Mouse (Mus musculus) kidney, postnatal 4 days (tissue): Measurements from ENCODE around the gene Anp32e.
"Not testable (repeated sequence)": the region's sequence is repeated elsewhere in the genome, so short reads cannot be mapped to it uniquely, and the experiment has no call there.

Source experiments
- DNase-seq, 2 experiments: peaks; one replicate each; pipeline ENCODE4 v3.0.0; 2021; ENCODE audit warnings: mixed read lengths in 2 of 2

Anp32e gene

DNA sequence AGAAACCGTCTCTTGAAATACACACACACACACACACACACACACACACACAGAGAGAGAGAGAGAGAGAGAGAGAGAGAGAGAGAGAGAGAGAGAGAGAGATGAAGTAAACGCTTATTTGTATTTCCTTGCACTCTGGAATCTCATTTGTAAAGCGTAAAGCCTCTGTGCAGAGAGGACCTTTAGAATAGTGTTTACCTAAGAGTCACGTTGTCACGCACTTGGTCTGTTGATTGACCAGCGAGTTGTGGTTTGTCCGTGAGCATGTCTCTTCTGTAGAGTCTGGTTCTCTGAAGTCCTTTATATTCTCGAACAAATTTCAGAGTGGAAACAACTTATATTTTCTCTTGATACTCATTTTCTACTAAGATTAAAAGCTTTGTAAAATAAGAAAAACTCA, 15.7 kb downstream of the Anp32e start:
- no peak for DNase-seq

DNA sequence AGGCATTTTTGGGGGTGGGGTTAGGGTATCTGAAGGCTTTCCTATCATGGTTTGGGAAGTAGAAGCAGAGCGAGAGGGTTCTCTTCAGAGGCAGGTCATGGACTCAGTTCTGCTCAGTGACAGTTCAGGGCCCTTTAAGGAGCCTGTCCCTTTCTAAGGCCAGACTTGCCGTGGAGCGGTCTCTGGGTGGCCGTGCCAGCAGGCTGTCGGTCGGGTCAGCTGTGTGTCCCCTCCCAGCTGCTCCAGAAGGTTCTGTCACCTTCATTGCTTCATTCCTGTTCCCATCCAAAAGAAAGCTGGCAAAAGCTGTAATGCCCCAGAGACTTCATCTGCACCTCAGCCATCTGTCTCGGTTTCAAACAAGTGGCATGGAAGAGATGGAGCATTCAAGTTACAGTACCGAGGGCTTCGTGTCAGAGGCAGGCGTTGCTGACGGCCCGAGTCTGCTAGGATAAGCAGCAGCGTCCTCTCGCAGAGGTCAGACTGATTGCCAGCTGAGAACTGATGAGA, 16.7 kb downstream of the Anp32e start:
- DNase-seq = no peak

DNA sequence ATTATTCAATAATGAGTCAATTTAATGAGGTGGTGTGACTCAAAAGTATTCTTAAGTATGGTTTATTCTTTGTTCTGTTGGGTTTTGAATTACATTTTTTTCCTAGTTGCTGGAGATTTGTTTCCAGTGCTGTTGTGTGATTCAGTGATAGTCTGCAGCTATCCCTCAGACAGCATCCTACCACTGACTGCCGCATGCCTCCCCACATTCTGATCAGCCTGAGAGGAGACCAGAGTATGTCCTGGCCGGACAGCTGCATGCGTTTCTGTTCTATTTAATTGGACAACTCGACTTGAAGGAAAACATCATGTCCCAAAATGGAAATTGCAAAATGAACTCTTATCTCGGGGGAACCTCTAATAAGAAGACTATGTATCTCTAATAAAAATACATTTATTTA, 19.3 kb downstream of the Anp32e start:
- no peak for DNase-seq

DNA sequence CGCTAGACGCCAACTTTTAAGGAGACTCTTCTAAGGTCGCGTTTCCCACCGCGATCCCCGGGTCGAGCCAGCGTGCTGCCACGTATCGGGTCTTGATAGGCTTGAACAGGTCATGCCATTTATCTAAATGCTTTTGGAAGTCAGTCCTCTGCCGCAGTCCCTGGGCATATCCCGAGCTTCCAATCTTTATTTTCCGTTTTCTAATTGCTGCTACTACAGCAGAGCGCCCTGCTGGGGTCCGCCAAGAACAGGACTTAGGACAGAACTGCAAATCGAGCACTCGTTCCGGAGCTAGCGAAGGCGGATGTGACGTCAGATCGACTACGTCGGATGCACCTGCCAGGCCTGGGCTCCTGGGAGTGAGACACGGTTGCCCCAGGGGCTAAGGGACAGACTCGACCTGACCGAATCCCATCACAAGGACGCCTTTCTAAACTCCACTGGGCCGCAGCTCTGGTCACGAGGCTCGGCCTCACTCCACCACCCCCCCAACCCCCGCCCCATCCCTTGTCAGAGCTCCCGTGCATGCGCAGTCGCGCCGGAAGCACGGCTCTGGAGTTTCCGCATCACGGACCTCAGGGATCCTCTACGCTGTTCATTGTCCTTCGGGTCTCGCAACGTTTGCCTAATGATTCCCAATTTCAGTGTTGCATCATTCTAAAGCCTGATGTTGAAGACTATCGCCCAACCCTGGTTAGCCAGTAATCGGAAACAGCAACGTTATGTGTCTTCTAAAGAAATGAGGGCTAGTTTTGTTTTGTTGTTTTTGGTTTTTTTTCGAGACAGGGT, 21.9 kb downstream of the Anp32e start:
- DNase-seq = peak; percentile 91 to 95

DNA sequence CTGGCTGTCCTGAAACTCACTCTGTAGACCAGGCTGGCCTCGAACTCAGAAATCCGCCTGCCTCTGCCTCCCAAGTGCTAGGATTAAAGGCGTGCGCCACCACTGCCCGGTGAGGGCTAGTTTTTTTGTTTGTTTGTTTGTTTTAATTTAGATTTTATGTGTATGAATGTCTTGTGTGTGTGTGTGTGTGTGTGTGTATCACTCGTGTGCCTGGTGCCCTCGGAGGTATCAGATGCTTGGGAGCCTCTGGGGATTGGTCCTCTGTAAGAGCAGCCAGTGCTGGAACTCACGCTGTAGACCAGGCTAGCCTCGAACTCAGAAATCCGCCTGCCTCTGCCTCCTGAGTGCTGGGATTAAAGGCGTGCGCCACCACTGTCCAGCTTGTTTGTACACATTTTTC, 22.5 kb downstream of the Anp32e start:
- DNase-seq = not testable (repeated sequence)

DNA sequence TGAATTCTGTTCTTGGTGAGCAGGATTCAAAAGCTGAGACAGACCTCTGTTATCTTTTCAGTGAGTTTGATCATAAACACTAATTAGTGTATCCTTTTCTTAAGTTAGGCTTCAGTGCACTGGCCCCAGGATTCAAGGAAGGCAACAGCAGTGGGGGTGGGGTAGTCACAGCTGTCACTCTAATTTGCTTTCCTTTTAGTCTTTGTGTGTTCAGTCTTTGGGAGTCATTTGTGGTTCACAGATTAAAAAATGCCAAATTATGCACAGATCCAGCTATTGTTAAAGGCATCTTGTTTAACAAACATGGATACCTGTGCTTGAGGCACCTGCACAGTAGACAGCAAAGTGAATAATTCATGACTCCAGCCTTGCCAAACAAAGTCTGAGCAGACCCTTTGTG, 24.0 kb downstream of the Anp32e start:
- DNase-seq = no peak

DNA sequence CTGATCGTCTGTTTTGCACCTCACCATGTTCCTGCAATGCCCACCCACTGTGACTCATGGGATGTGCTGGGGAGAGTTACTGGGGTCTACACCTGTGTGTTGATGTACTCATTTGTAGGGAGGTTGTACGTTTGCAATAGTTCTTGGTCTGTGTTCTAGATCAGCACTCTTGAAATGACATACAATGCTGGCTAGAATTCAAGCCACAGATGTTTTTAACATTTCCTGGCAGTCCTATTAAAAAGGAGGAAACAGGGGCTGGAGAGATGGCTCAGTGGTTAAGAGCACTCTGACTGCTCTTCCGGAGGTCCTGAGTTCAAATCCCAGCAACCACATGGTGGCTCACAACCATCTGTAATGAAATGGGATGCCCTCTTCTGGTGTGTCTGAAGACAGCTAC, 24.5 kb downstream of the Anp32e start:
- no peak for DNase-seq

DNA sequence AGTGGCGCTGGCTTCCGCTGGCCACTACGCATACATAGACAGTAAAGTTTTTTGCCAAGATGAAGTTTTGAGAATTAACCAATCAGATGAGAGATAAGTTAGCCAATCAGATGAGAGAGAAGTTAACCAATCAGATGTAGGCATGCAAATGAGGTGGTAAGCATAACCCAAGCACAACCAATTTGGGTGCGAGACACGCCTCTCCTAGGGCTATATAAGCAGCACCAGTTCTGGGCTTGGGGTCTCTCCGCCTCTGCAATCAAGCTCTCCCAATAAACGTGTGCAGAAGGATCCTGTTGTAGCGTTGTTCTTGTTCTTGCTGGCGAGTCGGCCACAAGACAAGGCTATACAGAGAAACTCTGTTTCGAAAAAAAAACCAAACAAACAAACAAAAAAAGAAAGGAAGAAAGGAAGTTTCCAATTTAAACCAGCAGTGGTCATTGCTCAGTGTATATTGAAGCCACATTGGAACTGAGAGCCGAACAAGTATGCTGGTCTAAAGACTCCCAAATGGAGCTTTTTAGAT, 25.7 kb downstream of the Anp32e start:
- not testable (repeated sequence) for DNase-seq

DNA sequence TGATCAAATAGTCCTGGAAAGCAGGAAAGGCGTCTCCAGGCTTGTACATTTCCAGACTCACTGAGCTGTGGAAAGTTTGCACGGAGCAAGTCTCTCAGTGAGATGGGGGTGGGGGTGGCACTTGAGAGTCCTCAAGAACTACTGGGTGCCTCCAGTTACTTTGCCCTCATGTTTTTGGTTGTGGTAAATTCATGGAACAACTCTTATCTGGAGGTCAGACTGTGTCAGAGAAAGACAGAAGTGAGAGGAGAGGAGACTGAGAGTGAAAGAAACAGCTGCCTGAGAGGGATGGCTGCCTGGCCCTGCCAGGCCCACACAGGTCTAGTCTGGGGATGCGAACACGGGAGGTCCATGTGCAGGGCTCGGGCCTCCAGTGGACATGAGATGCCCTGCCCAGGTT, 26.3 kb downstream of the Anp32e start:
- no peak for DNase-seq

DNA sequence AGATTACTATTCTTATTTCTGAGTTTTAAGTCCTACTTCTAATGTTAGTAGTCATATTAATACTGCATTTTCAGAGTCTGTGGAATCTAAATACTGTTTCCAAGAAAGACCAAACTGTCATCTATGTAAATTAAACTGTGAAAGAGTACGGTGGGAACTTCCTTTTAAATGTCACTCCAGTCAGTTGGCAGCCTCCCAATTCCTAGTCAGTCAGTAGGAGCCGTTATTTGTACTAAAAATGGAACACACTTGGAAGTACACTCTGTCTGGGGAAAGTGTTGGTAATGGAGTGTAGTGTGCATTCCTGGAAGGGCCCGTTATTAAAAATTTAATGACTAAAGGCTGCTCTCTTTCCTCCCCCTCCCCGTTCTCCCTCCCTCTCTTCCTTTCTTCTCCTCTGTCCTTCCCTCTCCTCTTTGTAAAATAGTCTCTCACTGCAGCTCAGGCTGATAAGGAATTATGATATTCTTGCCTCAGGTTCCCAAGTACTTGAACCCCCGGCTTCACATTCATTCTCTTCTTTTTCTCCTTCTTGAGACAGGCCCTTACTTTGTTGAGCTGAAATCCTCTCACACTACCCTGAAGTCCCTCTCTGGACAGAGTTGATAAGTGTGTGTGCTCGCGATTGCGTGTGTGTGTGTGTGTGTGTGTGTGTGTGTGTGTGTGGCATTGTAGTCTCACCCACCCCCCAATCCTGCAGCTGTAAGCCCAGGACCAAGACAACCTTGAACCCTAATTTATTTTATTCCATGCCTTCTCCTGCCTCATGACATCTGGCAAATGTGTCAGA, 28.5 kb downstream of the Anp32e start:
- DNase-seq = peak in 1 of 2 experiments; percentile 50

DNA sequence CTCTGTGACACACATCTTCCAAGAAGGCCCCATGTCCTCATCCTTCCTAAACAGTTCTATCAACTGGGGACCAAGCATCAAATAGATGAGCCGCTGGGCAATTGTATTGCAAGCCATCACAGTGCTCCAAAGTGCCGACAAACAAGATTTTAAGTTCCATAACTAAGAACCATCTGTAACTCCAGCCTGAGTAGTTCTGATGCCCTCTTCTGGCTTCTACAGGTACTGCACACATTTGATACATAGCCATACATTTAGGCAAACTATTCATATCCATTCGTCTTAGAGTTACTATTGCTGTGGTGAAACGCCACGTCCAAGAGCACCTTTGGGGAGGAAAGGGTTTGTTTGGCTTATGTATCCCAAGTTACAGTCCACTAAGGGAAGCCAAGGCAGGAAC, 30.0 kb downstream of the Anp32e start:
- peak in 1 of 2 experiments; percentile 17 for DNase-seq

DNA sequence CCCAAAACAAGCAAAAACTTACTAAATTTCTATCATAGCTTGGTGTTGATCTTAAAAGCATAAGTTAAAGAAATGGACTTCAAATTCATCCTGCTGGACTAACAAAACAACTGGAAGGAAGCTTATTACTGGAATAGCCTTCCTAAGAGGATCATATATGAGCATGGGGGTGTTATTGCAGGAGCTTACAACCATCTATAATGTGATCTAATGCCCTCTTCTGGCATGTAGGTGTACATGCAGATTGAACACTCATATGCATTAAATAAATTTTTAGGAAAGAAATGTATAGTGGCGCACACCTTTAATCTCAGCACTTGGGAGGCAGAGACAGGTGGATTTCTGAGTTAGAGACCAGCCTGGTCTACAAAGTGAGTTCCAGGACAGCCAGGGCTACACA, 30.8 kb downstream of the Anp32e start:
- no peak for DNase-seq

DNA sequence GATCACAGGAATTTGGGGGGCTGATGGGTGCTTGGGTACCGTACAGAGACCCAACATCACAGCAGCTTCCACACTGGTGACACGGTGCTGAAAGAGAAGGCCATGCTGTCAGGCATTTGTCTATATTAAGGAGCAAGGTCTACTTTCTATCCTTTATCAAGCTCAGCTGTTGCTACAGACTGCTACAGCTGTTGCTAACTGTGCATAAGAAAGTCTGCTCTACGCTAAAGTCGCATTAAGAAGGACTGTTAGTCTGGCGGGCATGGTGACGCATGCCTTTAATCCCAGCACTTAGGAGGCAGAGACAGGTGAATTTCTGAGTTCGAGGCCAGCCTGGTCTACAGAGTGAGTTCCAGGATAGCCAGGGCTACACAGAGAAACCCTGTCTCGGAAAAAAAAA, 33.1 kb downstream of the Anp32e start:
- DNase-seq = not testable (repeated sequence)

DNA sequence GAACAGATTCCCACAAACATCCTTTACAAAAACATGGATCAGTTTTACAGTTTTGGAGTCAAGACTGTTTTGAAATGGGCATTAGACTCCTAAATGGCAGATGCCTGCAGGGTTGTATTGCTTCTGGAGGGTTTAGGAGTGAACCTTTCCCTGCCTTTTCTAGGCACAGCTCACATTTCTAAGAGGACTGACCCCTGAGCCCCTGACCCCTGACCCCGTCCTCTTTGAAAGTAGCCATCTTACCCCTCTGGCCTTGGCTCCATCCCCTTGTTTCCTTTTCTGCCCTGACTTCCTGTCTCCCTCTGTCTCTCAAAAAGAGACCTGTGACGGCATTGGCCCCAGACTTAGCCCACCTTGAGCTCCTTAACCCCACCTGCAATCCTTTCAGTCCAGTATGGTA, 34.2 kb downstream of the Anp32e start:
- no peak for DNase-seq

DNA sequence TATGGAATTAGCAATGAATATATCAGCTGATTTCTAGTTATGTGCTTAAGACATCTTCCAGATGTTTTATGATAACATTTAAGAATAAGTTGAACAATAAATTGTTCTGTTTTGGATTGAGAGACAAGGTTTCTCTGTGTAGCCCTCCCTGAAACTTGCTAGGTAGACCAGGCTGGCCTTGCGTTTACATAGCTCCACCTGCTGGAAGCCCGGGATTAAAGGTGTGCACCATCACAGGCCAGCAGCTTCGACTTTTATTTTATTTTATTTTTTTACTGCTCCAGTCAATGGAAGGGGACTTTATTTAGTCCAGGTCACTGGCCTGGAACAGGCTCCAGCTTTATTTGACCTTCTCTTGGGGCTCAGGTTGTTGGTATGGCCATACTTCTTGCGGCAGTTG, 34.6 kb downstream of the Anp32e start:
- DNase-seq = peak; percentile 57 to 66

DNA sequence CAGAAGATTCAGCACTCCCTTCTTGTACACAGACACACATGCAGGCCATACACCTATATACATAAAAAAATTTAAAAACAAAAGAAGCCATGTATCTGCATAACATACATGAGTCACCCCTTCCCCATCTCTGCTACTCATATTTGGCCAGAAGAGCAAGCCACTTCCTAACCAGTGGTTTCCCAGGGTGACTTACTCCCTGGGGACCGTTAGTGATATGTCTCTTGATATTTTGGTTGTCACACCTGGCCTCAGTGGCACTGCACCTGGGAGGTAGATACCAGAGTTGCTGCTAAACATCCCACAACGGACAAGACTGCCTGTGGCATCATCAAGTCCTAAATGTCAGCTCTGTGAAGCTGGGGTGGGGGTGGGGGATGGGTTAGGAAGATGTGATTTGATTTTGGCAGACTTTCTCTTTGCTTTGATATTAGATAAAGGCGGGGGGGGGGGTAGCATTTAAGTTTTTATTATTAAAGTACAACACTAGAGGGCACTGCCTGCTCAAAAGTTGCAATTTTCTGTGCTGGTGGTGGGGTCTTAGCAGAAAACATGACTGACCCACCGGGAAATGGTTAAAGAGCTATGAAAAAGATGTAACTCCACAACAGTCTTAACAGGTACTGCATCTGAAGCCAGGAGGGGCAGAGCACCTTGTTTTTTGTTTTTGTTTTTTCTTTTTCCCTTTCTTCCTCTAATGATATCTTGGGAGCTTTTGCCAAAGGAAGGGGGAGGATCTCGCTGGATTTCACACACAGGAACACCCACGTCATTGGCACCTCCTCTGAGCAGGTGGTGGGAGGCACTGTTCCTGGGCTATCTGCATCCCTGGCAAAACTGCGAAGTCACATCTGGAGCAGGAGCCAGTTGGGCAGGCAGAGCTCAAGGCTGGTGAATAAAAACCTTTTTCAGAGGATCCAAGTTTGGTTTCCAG, 36.7 kb downstream of the Anp32e start:
- peak; percentile 29 to 64 for DNase-seq

DNA sequence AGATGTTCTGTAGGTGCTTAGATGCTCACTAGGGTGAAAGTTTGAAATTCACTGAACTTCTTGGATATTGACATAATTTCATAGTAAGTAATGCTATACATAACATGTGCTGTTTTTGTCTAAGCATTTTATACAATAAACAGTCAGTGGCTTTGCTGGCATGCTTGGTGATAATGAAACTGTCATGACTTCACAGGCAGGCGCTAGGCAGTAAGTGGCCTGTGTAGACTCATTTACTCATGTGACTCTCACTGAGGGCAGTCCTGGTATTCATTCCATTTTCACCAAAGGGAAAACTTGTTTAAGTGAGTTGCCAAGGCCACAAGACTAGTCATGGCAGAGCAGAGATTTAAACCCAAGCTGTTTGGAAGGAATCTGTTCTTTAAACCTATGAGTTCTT, 40.2 kb downstream of the Anp32e start:
- no peak for DNase-seq

DNA sequence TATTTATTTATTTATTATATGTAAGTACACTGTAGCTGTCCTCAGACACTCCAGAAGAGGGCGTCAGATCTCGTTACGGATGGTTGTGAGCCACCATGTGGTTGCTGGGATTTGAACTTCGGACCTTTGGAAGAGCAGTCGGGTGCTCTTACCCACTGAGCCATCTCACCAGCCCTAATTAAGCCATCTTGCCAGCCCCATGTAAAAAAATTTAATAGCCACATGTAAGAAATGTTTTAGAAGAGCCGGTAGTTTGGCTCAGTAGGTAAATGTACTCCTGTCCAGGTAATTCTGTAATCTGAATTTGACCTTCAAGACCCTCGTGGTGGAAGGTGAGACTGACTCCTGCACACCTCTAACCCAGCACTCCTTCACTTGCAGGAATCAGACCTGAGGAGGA, 41.6 kb downstream of the Anp32e start:
- DNase-seq = not testable (repeated sequence)

DNA sequence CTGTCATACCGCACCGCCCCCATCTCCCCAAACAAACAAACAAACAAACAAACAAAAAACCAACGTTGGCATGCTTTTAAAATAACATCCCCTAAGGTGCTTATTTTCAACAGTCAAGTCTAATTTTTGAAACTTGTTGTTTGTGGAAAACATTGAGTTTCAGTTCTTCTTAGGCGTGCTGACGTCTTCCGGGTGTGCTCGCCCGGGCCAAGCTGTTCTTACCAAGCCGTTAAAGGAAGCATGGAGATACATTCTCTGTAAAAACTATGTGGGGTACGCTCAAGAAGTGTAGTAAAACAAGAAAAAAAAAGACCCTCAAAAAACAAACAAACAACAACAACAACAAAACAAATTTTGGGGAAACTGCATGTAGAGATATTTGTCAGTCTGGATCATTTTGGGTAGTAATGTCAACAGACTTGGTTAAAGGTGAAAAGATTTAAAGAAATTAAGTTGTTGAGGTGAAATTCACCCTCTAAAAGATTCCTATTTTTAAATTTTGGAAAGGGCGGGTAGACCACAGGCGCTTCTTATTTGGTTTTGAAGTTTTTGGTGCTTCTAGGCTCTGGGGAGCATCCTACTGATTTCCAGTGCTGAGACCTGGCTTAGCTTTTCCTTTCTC, 43.3 kb downstream of the Anp32e start:
- no peak for DNase-seq

DNA sequence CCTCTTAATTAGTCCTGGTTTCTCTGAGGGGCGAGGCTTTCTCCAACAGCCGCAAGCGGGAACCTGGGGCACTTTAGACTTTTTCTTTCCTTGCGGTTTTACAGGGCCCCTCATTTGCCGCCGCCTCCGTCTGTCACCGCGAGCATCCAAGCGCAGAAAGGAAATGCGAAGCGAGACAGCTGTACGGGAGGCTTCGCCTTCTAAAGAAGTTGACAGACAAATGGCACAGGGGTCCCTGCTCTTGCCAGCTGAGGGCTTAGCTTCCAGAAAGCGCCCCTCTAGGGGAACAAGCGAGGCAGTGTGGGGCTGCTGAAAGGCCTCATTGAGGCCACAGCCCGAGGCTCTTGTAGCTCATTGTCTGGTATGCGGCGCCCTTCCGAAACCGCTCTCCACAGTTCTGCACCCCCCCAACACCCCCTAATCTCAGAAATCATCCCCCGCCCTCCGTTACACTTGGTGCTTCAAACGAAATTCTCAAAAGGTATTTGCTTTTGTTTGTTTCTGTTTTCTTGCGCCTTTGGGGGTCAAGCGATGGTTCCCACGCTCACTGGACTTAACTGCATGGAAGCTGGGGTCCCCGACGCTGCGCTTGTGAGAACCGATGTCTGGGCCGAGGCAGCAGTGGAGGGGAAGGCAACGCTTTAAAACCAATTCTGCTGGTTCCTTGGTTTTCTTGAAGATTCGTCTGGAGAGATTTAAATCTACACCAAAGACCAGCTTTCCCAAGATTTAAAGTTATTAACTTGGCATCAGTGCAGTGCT, 44.0 kb downstream of the Anp32e start:
- DNase-seq = peak; percentile 48 to 58

DNA sequence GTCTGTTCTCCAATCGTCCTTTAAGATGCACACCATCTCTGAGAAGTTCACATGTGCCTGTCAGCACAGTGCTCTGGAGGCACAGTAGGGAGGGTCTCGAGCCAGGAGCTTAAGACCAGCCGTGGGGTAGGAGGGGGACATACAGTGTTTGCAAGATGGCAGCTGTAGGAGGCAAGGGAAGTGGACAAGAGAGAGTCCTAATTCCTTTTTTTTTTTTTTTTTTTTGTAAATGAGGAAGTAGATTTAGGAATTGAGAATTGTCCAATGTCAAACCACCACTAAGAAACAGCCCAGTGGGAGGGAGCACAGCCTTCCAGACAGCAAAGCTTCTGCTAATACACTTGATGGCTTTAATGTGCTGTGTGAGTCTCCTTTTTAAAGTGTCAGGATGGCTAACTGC, 48.0 kb downstream of the Anp32e start:
- no peak for DNase-seq
